Mouse (Mus musculus) adrenal gland, adult (tissue): ENCODE measurements around the gene Inip.

Experiments used
- DNase-seq, 2 experiments: peaks; one replicate each; pipeline ENCODE4 v3.0.0; 2022 to 2023; ENCODE audit warnings: low spot score in 1 of 2; ENCODE audit not compliant: inconsistent age in 2 of 2

Gene Inip

DNA sequence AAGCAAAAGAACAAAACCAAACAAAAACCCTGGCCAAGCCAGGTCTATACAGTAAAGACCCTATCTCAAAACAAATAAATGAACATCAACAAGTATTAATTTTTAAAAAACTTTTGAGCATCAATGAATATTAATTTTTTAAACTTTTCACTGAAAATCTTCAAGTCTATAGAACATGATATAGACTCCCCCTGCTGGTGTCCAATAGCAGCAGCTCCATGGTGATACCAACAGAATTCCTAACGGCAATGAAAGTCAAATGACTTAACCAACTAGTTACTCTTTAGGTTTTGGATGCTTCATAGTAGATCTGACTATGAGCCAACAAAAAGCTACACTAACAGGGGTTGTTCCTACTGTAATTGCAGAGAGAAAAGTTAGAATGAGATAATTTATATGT is 20.8 kb downstream of the Inip start:
- no peak for DNase-seq

DNA sequence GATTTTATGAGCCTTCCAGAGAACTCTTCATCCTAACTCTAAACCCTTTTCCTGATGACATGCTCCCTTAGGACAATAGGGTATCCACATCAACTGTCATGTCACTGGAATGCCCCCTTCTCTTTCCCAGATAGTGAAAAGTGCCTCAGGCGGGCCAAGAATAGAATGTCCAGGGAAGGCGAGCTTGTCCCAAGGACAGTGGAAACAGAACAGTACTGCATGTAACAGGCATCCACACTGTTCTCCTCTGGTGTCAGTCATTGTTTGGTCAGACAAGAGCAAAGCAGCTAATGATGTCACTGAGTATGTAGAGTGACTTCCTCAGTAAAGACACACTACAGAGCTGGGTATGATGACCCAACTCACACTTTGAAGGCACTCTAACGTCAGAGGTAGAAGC is 23.6 kb downstream of the Inip start:
- peak; percentile 60 to 65 for DNase-seq

DNA sequence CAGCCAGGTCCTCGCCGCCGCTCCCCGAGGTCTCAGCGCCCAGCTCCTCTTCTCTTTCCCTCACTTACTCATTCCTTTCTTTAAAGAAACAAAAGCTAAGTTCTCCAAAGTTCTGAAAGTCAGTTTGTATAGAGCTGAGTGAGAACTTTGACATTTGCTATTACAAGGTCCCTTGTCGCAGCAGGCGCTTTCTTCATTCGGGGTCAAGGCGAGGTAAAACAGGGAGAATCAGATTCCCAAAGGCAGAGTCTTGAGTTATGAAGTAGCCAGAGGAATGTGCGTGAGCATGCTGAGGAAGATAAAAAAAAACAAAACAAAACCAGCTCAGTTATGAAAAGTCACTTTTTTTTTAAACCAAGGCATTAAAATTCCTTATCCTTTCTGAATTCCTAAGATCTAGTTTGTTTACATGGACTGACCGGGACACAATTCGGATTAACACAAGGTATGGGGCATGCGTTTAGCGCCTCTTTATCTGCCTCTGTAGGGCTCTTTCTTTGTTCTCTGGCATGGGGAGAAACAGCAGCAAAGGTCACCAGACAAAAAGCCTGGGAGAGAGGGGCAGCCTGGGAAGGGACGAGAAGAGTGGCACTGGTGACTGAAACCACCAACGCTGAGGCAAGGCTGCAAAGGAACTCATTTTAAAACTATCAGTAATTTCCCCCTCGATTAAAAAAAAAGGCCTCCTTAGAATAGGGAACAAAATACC is 29.1 kb downstream of the Inip start:
- DNase-seq, result peak; percentile 59 to 83

DNA sequence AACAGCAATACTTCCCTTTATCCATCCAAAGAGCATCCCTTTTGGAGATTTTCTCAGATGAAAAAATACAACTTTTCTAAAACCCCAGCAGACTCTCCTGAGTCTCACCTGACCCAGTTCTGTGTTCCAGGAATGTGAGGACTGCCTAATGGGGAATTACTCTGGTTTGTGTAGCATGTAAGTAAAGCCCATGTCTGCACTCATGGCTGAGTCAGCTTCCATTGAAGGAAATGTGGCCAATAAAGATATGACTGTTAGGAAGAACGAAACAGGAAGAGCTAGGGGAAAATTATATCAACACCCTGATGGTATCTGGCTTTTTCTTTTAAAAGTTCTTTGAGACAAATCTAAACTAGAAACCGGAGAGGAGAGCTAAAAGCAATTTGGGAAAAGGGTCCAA is 33.7 kb downstream of the Inip start:
- peak in 1 of 2 experiments; percentile 16 for DNase-seq

DNA sequence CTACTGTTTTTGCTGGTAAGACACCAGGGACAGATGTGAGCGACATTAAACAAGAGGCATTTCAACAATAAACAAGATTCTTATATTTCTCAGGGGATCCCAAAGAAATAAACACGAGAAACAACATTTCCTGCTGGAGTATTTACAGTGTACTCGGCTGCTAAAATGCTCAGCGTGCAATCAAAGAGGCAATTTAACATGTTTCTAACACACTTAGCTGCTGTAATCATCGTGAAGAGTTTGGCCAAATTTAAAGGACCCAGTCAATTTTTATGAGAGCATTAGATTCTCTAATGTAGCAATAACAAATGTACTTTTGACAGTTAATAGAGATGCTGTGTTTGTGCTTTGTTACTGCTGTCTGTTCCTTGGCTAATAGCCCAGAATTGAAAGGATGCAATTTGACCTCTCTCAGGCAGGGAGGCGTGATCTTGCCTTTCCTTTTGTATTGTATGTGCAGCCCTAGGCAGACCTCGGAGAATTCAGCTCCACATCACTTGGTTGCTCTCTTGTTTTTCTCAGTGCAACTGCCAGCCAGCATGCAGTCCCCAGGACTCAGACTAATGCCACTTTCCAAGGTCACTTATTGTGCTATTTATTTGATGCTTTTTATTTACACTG is 35.9 kb downstream of the Inip start:
- peak in 1 of 2 experiments; percentile 68 for DNase-seq

DNA sequence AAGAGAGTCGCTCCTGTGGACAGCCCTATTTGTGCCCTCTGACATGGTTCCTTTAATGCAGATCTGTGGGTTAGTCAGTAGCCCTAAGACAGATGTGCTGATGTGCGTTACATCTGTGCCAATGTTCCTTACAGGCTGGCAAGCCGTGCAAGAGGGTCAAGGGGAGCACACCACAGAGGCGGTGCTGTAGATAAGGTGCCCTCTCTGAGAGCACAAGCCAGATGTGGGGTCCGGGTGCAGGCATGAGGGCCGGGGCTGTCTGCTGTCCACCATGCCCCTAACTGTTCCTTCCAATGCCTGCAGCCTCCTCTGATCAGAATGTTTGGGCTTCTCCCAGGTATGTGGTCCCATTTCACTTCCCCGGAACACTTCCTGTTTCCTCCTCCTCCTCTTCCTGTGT is 36.4 kb downstream of the Inip start:
- peak in 1 of 2 experiments; percentile 31 for DNase-seq

DNA sequence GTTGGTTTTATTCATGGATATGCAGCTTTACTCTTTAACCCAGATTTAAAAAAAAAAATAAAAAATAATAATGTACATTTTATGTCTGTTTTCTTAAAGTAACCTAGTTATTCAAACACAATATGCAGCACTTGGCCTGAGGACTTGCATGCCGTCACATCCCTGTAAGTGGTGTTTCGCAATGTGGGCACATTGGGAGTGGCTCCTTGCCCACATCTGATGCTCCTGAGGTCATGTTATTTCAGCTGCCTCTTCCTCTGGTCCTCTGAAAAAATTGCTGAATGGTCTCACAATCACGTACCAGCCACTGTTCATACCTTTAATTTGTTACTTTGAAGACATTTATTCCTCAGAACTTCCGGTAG is 40.0 kb downstream of the Inip start:
- peak in 1 of 2 experiments; percentile 65 for DNase-seq

DNA sequence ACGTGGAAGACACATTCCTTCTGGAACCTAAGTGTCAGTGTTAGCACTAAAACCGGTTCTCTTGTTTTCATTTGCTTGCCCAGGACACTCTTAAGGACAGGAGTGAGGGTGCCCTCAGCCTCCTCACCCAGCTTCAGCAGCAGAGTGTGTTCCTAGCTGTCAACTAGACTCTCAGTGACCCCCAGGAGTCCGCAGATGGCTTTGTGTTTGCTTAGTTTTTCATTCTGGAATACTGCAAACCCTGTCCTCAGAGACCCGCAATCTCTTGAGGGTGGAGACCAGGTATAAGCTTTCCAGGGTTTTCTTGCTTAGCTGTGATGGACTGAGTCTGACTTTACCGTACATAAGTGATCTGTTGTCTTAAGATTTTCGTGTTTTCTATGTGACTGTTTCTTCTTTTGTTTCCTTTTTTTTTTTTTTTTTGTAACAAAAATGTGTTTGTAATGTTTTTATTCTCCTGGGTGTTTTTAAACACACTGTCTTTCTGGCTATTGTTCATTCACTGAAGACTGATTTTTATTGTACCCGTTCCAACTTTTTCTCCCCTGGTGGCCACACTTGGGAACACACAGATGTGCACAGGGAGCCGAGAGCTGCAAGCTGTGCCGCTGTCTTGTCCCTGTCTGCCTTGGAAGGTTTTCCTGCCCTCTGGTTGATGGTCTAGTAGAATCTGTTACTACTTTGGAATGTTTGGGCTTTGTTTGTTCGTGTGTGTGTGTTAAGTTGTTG is 40.6 kb downstream of the Inip start:
- peak; percentile 60 to 83 for DNase-seq

DNA sequence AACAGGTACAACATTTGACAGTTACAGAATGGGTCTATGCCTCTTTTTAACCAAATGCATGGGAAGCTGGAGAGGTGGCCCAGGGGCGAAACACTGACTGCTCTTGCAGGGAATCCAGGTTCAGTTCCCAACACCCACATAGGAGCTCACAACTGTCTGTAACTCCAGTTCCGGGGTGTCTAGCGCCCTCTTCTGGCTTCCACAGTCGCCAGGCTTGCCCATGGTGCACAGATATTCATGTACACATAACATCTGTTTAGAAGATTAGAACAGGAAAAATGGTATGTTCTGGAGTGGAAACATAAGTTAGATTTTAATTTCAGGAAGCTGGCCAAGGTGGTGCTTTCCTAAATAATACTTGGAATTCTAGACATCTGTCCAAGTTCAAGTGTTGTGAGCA is 41.4 kb downstream of the Inip start:
- peak in 1 of 2 experiments; percentile 24 for DNase-seq

DNA sequence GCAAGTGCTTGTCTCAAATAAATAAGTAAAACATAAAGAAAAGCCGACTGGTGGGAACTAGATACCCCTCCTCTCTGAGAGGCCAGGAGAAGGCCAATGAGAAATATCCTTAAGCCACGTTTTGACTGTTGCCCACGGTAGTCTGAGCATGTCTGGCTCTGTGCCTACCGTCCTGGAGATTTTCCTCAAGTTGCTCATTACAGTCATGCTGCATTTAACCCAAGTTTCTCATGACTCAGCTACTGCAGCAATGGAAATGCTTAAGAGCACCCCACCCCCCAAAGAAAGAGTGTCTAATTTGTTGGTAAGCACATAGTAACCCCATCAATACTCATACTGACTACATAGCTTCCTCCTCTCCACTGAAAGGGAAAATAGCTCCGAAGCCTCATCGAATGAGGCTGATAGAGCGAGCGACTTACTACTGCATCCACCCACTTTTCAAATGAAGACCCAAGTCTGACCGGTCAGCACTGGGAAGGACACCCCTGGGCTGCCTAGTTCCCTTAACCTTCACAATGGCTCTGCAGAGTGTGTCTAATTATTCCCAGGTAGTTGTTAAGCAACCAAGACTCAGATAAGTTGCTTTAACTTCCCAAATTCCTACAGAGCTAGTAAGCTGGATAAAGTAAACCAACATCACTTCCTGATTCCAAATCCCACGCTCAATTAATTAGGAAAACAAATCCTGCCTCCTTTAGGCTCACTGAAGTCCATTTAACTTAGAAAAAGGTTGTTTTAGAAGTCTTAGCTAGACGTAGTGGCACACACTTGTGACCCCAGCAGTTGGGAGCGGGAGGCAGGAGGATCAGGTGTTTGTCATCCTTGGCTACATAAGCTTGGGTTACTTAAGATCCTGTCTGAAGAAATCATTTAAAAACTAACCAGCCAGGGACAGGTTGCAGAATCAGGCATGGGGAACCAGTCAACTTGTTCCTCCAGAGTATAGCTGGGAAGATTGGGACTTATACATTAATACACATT is 43.6 kb downstream of the Inip start:
- DNase-seq, result peak in 1 of 2 experiments; percentile 17

DNA sequence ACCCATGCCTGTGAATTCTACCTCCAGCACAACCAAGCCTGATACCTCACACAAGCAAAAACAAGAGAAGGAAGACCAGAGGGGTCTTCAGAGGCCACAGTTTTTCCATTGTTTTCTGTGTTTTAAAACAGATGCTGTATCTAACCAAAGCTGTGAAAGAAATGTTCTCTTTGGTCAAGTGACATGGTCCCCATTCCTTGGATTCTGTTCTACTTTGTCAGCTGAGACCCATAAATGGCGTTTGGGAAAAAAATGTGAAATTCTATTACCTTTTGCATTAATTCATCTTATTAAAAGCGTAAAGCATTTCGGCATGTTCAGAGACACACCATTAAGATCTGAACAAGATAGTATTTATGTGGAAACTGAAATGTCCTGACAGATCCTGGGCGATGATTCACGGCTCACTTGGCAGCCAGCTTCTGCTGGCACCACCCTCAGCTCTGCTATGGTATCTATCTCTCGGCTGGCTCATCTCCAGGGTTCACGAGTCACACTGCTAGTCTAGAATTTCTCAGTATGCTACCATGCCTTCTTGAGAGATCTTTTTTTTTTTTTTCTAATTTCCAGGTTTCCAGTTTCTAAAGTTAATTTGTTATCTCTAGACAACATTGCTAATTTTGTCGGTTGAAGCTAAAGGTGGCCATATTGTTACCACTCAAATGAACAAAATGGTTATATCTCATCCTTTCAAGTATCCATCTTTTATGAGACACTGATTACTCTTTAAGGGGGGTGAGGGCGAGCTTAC is 44.9 kb downstream of the Inip start:
- DNase-seq, result peak; percentile 82 to 92

DNA sequence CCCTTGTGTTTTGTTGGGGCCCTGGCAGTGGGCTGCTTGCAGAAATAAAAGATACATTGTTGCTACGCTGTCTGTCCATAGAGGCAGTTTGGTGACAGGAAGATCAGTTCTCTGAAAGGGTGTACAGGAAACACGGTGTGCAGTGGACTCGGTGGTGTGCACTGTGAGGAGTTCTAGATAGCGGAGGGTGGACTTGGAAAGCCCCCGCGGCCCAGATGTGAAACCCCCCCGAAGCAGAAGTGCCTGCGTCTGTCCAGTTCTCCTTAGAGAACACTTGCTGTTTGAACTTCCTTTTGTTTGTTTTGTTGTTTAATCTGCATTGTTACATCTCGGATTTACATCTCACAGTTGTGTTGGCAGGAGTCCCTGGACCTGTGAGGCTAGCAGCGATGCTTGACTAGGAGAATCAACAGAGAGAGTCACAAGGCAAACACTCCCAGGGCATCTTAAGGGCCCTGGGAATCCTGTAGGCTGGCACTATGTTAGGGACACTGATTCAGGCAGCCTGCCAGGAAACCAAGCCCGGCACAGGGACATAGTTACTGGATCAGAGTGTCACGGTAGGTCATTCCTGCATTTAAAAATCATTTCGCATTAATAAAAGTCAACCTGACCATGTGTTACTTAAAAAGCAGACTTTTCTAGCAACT is 47.8 kb downstream of the Inip start:
- peak; percentile 45 to 66 for DNase-seq

DNA sequence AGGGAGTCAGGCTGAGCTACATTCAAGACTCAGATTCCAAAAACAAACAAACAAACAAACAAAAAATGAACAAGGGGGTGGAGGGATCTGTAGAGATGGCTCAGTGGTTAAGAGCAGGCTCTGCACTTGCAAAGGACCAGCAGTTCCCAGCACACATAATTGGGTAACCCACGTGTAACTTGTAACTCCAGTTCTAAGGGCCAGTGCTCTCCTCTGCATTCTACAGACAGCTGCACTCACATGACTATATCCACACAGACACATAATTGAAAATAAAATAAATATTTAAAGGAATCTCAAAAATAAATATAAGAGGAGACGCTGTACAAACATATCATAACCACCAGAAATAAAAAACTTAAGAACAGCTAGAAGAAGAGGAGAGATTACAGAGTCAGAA is 61.5 kb downstream of the Inip start:
- DNase-seq, result no peak

DNA sequence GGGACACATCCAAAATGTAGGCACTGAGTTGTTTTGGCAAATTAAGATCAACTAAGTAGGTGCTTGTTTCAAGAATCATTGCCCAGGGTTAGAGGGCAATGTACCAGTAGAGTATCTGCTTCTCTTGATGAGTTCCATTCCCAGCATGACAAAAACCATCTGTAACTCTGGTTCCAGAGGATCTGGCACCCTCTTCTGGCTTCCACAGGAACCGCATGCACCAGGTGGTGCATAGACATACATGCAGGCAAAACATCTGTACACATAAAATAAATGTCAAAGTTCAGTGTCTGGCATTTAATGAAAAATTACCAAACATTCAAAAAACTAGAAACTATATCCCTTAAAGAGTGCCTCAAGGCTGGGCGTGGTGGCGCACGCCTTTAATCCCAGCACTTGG is 62.1 kb downstream of the Inip start:
- DNase-seq, result peak in 1 of 2 experiments; percentile 21

DNA sequence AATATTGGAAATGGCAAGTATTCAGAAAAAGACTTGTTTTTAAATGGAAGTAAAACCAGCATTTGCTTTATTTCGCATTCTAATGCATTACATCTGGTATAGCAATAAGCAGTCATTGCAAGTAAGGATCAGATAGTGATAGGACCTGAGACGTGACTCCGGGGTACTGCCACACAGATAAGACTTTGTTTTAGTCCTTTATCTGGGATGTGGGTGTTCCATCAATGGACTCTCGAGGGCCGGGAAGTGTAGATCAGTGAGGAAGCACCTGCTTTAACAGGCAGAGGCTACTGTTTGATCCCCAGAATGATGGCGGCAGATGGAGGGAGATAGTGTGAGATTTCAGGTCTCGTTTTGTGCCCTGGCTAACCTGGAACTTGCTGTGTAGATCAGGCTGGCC is 69.8 kb downstream of the Inip start:
- DNase-seq, result no peak

DNA sequence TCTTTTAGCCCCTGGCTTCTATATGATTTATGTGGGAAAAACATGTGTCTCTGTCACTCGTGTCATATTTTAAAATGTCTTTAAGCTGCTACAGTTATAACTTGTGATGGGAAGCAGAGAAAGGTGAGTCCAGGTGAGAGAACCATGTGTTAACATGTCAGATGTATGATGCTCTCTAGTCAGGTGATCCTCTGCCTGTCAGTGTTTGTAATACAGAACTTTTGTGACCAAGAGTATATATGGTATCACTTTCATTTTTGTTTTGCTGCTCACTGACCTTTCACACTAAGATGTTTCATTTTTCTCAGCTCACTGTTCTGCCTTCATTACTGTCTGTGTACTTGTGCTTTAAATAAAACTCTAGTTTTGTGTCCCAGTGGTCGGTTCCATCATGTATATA is 72.5 kb downstream of the Inip start:
- no peak for DNase-seq

DNA sequence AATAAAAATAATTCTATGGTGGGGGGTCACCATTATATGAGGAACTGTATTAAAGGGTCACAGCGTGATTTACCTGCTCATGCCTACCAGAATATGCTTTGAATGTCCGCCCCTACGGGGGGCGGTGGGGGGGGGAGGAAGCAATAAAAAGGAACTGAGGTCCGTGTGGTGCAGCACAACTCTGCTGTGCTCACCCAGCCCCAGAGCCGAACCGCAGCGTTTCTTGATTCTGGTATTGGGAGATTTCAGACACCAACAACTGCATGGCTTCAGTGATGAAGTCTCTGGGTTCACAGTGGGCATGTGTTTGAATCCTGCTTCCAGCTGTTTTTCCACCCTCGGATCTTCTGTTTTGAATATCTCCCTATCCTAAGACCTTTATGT is 73.5 kb downstream of the Inip start:
- DNase-seq, result no peak

DNA sequence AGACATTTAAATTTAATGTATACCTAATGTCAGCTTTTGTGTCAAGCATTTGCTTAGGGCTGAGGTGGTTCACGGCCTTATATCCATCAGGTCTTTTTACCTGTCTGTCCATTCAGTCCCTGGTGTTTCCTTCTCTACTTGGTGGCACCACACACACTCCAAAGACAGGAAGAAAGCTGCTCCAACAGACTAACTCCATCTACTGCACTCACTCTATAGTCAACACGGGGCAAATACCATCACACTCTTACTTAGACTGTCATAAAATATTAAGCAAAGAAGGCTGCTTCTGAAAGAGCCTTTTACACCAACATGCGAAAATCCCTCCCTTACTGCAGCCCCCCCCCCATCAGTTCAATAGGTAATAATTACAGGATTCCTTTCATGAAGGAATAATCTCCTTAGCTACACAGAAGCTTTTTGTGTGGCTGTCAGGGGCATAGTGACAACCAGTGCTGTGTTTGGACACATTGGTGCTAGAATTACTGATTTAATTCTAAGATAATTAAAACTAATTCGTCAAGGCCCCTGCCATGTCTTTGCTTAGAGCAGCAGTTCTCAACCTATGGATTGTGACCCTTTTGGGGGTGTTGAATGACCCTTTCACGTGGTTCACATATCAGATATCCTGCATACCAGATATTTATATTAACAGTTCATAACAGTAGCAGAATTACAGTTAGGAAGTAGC is 74.1 kb downstream of the Inip start:
- DNase-seq, result no peak

DNA sequence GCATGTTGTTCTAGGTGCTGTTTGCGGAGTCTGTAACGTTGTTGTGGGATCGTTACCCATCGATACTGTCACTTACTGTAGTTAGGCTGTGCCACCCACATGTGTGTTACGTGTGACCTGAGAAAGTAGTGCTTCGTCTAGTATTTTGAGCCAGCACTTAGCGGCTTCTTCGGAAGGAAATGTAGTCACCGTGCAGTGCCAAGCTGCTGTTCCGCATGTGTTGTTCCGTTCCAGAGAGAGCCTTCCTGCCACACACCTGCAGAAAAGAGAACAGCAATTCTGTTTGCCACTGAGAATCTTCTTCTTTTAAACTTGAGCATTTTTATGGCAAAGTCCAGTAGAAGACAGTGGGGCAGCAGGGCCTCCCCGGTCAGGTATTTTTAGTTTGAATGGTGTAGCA is 74.9 kb downstream of the Inip start:
- no peak for DNase-seq
